8 mouse cellular contexts compared by ENCODE assay signal in genomic region chr5:92489503-92489902, GRCm38 (mm10). TPM values are rescaled to one million over a fixed set of nuclear protein-coding genes. Genes with fewer than 3 reads are reported as not detected.
DNase-seq lines count a peak whose midpoint lies in the region; ATAC-seq and TF ChIP-seq lines count a peak whose summit lies in the region.

No protein-coding gene starts in this region.

- peak; percentile 43 for DNase-seq in adrenal gland, postnatal 14 days
- no peak for DNase-seq in adrenal gland, adult 18-20 months (ENCODE audit: low spot score in 2 of 2)
- DNase-seq in lung, adult 2 months, result no peak
- DNase-seq in limb, embryonic 14.5 days (ENCODE audit: low spot score), result no peak
- peak; percentile 38 to 44 for DNase-seq in right cerebral cortex, postnatal 36 days (ENCODE audit: low spot score in 2 of 2)
- DNase-seq in layer of hippocampus, postnatal 36 days, result no peak
- DNase-seq in natural killer cell, adult 2 months (ENCODE audit: low spot score in 2 of 2), result no peak

- H3K36me3 ChIP-seq in lung, embryonic 15.5 days, result no peaks in the 10 kb centered on the region; the same call in 1 of the 2 replicates
- H3K36me3 ChIP-seq in limb, embryonic 14.5 days (ENCODE audit: control insufficient read depth, insufficient read depth, low read length), result peaks cover 7% of the 10 kb centered on the region

- no peak for TF ChIP-seq POLR2A in lung, adult 2 months (IDR thresholded peaks at IDR 0.05; ENCODE audit: borderline replicate concordance, extremely low read depth, low read depth, low read length)
- TF ChIP-seq POLR2A in limb, embryonic 14.5 days (IDR thresholded peaks at IDR 0.05; ENCODE audit: borderline replicate concordance, extremely low read depth, insufficient read depth, insufficient read length), result no peak

- H3K9ac ChIP-seq in lung, embryonic 15.5 days, result no peak overlapping the region
- no peak overlapping the region for H3K9ac ChIP-seq in limb, embryonic 14.5 days (ENCODE audit: low read depth, low read length, severe bottlenecking)

- H3K4me1 ChIP-seq in lung, embryonic 15.5 days, result peaks cover 58% of the 10 kb centered on the region
- H3K4me1 ChIP-seq in lung, adult 2 months (ENCODE audit: control insufficient read depth, insufficient read depth, low read length), result peaks cover 40% of the 10 kb centered on the region
- peaks cover 19% of the 10 kb centered on the region; the same call in 1 of the 2 replicates for H3K4me1 ChIP-seq in limb, embryonic 14.5 days (ENCODE audit: control insufficient read depth, insufficient read depth, low read length)

- TF ChIP-seq CTCF in lung, adult 2 months (IDR thresholded peaks at IDR 0.05; ENCODE audit: insufficient read depth, low read length), result no peak

- no peak overlapping the region for H3K4me3 ChIP-seq in lung, embryonic 15.5 days
- no peak overlapping the region for H3K4me3 ChIP-seq in lung, adult 2 months (replicated peaks; ENCODE audit: extremely low read depth, low read depth, low read length)
- H3K4me3 ChIP-seq in limb, embryonic 14.5 days (replicated peaks; ENCODE audit: low read length), result no peak overlapping the region

- H3K9me3 ChIP-seq in lung, embryonic 15.5 days, result no peaks in the 10 kb centered on the region
- no peaks in the 10 kb centered on the region for H3K9me3 ChIP-seq in limb, embryonic 14.5 days (ENCODE audit: control insufficient read depth, low read length)

- no peak for ATAC-seq in lung, embryonic 15.5 days (ENCODE audit: borderline replicate concordance, extremely low read depth, low FRiP score, low TSS enrichment)
- ATAC-seq in limb, embryonic 14.5 days (ENCODE audit: low FRiP score, low read depth), result no peak

- H3K27ac ChIP-seq in lung, embryonic 15.5 days, result peak overlapping the region; percentile 81
- peak overlapping the region; percentile 69; the same call in 1 of the 2 replicates for H3K27ac ChIP-seq in limb, embryonic 14.5 days (replicated peaks; ENCODE audit: low read depth, low read length)

- 8% methylated on average over 4 of the region's 4 CpGs for WGBS in lung, embryonic 15.5 days
- 10% methylated on average over 4 of the region's 4 CpGs for WGBS in lung, adult 2 months
- WGBS in limb, embryonic 14.5 days, result 58% methylated on average over 4 of the region's 4 CpGs

- no peaks in the 10 kb centered on the region for H3K27me3 ChIP-seq in lung, embryonic 15.5 days
- H3K27me3 ChIP-seq in limb, embryonic 14.5 days (ENCODE audit: control insufficient read depth, insufficient read depth, low read length), result no peaks in the 10 kb centered on the region

- H3K4me2 ChIP-seq in lung, embryonic 15.5 days, result no peak overlapping the region; the same call in 1 of the 2 replicates
- H3K4me2 ChIP-seq in limb, embryonic 14.5 days (replicated peaks; ENCODE audit: low read depth, low read length, severe bottlenecking), result no peak overlapping the region

RNA-seq across cellular contexts. Expression of gene Scarb2, which starts 17.1 kb away (rescaled TPM):
- total RNA-seq in adrenal gland, postnatal 14 days (2021), result 67.4 and 73.7 TPM in 2 replicates
- 10 to 100 TPM; 67.1 to 70.2 TPM for total RNA-seq in adrenal gland, adult 18-20 months (2021)
- 15.9 and 17.2 TPM in 2 replicates for polyA plus RNA-seq in lung, embryonic 15.5 days (2015; fragmentation: Nextera tagmentation; extraction: Ambion mirVana)
- polyA plus RNA-seq in lung, adult 2 months (2012; rRNA removed), result 55.1 and 59.1 TPM in 2 replicates
- polyA plus RNA-seq in limb, embryonic 14.5 days (2012; rRNA removed), result 29.1 and 30.1 TPM in 2 replicates
- polyA plus RNA-seq in limb, embryonic 14.5 days (2014; fragmentation: Nextera tagmentation; extraction: Ambion mirVana), result 10.7 and 12.3 TPM in 2 replicates
- total RNA-seq in layer of hippocampus, postnatal 36 days (2021), result 10 to 100 TPM; 88.8 to 90.7 TPM

RNA-seq across cellular contexts. Expression of gene Nup54, which starts 54.5 kb away (rescaled TPM):
- total RNA-seq in adrenal gland, postnatal 14 days (2021), result 37.2 and 42.1 TPM in 2 replicates
- 10 to 100 TPM; 28.6 to 33.6 TPM for total RNA-seq in adrenal gland, adult 18-20 months (2021)
- 55.7 and 56.8 TPM in 2 replicates for polyA plus RNA-seq in lung, embryonic 15.5 days (2015; fragmentation: Nextera tagmentation; extraction: Ambion mirVana)
- polyA plus RNA-seq in lung, adult 2 months (2012; rRNA removed), result 10.5 and 13.2 TPM in 2 replicates
- polyA plus RNA-seq in limb, embryonic 14.5 days (2012; rRNA removed), result 45.3 and 48.6 TPM in 2 replicates
- polyA plus RNA-seq in limb, embryonic 14.5 days (2014; fragmentation: Nextera tagmentation; extraction: Ambion mirVana), result 43.6 and 46.6 TPM in 2 replicates
- total RNA-seq in layer of hippocampus, postnatal 36 days (2021), result 10 to 100 TPM; 31.3 to 34.4 TPM

Comparison
In these comparisons a context has a peak if more than half of its experiments do, and no peak if none do; other contexts are left out.
1. DNase-seq: peak in adrenal gland, postnatal 14 days (single experiment) and right cerebral cortex, postnatal 36 days (2 of 2); none in adrenal gland, adult 18-20 months (0 of 2), lung, adult 2 months (single experiment), limb, embryonic 14.5 days (single experiment), layer of hippocampus, postnatal 36 days (0 of 2) and natural killer cell, adult 2 months (0 of 2).